Mouse (Mus musculus): ENCODE results near the gene C530008M17Rik. TPM values are rescaled to one million over a fixed set of nuclear protein-coding genes. Genes with fewer than 3 reads are reported as not detected.

The C530008M17Rik gene
- polyA plus RNA-seq, 1 experiment from 2014 or later = 7.4 TPM

DNA sequence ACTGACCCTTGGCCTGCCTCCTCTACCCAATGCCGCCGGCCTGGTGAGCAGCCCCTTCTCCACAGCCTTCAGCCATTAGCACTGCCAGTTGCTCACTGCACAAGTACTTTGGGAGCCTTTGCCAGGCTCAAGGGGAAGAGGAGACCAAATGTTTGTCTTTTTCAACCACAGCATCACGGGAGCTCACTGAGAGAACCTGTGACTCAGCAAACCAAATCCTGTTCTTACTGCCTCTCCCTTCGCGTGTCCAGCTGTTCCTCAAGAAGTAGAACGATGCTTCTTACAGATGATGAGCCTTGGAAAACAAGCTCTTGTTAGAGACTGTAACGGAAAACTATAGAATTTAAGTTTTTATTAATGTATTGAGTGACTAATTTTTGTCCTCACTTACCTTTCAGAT, 12.1 kb upstream of the C530008M17Rik start:
- WGBS (ENCODE audit: insufficient replicate concordance) = 77% methylated on average over 7 of the region's 7 CpGs
- ATAC-seq (ENCODE audit: low read depth) (no peak), DNase-seq (no peak)
- Histone ChIP-seq H3K9ac (no peak overlapping the region), H3K9me3 (replicated peaks) (no peaks in the 10 kb centered on the region), H3K36me3 (peaks cover 57% of the 10 kb centered on the region), H3K4me1 (replicated peaks) (peaks cover 12% of the 10 kb centered on the region), H3K4me3 (replicated peaks) (no peak overlapping the region), H3K4me2 (no peak overlapping the region), H3K27ac (no peak overlapping the region), H3K27me3 (no peaks in the 10 kb centered on the region)

GRCm38 (mm10) chr5:76645091-76645868, 11.0 kb upstream of the C530008M17Rik start:
- H3K27ac ChIP-seq = no peak overlapping the region
- no peak overlapping the region for H3K9ac ChIP-seq
- ATAC-seq (ENCODE audit: low read depth) (no peak), DNase-seq (no peak)
- no peaks in the 10 kb centered on the region for H3K9me3 ChIP-seq (replicated peaks)
- no peaks in the 10 kb centered on the region for H3K27me3 ChIP-seq
- peaks cover 48% of the 10 kb centered on the region for H3K36me3 ChIP-seq
- WGBS (ENCODE audit: insufficient replicate concordance) = 67% methylated on average over 10 of the region's 10 CpGs
- H3K4me1 ChIP-seq (replicated peaks) = peaks cover 12% of the 10 kb centered on the region
- H3K4me2 ChIP-seq = no peak overlapping the region
- no peak overlapping the region for H3K4me3 ChIP-seq (replicated peaks)

DNA sequence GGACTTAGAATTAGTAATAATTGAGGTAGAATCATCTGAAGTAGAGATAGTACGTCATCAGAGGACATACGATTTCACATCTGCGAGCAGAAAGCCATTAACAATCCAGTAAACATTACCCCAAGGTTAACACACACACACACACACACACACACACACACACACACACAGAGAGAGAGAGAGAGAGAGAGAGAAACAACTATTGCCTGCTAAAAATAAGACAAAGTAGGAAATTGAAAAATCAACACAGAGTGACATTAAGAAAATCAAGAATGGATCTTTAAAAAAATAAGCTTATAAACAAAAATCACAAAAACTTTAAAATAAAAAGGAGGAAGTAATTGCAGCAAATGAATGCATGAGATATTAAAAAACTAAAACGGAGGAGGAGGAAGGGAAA, 6.4 kb upstream of the C530008M17Rik start:
- DNase-seq (no peak), ATAC-seq (ENCODE audit: low read depth) (no peak)
- Histone ChIP-seq H3K4me3 (replicated peaks) (no peak overlapping the region), H3K9me3 (replicated peaks) (no peaks in the 10 kb centered on the region), H3K36me3 (peaks cover 10% of the 10 kb centered on the region; the same call in 1 of the 2 replicates), H3K27ac (no peak overlapping the region), H3K27me3 (no peaks in the 10 kb centered on the region), H3K4me1 (replicated peaks) (peaks cover 16% of the 10 kb centered on the region), H3K4me2 (no peak overlapping the region), H3K9ac (no peak overlapping the region)
- WGBS (ENCODE audit: insufficient replicate concordance) = 69% methylated on average over 4 of the region's 4 CpGs

GRCm38 (mm10) chr5:76651151-76651725, 5.1 kb upstream of the C530008M17Rik start:
- 72% methylated on average over 5 of the region's 5 CpGs for WGBS (ENCODE audit: insufficient replicate concordance)
- DNase-seq = no peak

GRCm38 (mm10) chr5:76657245-76658083, 1.2 kb downstream of the C530008M17Rik start:
- H3K4me1 ChIP-seq (replicated peaks) = peaks cover 54% of the 10 kb centered on the region
- peak; percentile 53 for DNase-seq
- peak; percentile 59 for ATAC-seq (ENCODE audit: low read depth)
- under 1% methylated on average over 76 of the region's 80 CpGs for WGBS (ENCODE audit: insufficient replicate concordance)
- H3K27me3 ChIP-seq = no peaks in the 10 kb centered on the region
- peak overlapping the region; percentile 97 for H3K4me2 ChIP-seq
- peak overlapping the region; percentile 94 for H3K27ac ChIP-seq
- H3K9ac ChIP-seq = peak overlapping the region; percentile 97
- 0 out of 2 replicates have a peak, but pooled peaks cover 4% of the 10 kb centered on the region for H3K36me3 ChIP-seq
- H3K4me3 ChIP-seq (replicated peaks) = peak overlapping the region; percentile 89
- no peaks in the 10 kb centered on the region for H3K9me3 ChIP-seq (replicated peaks)

More at GRCm38 (mm10) chr5:76651151-76651725, 5.1 kb upstream of the C530008M17Rik start:
- no peak overlapping the region for H3K4me3 ChIP-seq (replicated peaks)
- H3K36me3 ChIP-seq = peaks cover 6% of the 10 kb centered on the region; the same call in 1 of the 2 replicates
- H3K4me1 ChIP-seq (replicated peaks) = peaks cover 11% of the 10 kb centered on the region
- H3K4me2 ChIP-seq = no peak overlapping the region
- no peak overlapping the region for H3K27ac ChIP-seq
- H3K9me3 ChIP-seq (replicated peaks) = no peaks in the 10 kb centered on the region
- ATAC-seq (ENCODE audit: low read depth) = 0 out of 2 replicates have a peak, but pooled peaks have one; percentile 7
- H3K27me3 ChIP-seq = no peaks in the 10 kb centered on the region
- H3K9ac ChIP-seq = no peak overlapping the region

- peak overlapping the region; percentile 97 for H3K4me2 ChIP-seq
- peak overlapping the region; percentile 97 for H3K9ac ChIP-seq
- H3K4me3 ChIP-seq (replicated peaks) = peak overlapping the region; percentile 89
- ATAC-seq (ENCODE audit: low read depth) (peak; percentile 95), DNase-seq (peak; percentile 81)
- H3K27me3 ChIP-seq = no peaks in the 10 kb centered on the region
- H3K4me1 ChIP-seq (replicated peaks) = peaks cover 61% of the 10 kb centered on the region
- no peaks in the 10 kb centered on the region for H3K9me3 ChIP-seq (replicated peaks)
- WGBS (ENCODE audit: insufficient replicate concordance) = 2% methylated on average over 38 of the region's 38 CpGs
- H3K36me3 ChIP-seq = 0 out of 2 replicates have a peak, but pooled peaks cover 4% of the 10 kb centered on the region
- H3K27ac ChIP-seq = peak overlapping the region; percentile 94
Measured at GRCm38 (mm10) chr5:76658084-76658934, 2.0 kb downstream of the C530008M17Rik start.

GRCm38 (mm10) chr5:76659958-76660635, 3.8 kb downstream of the C530008M17Rik start:
- 80% methylated on average over 8 of the region's 8 CpGs for WGBS (ENCODE audit: insufficient replicate concordance)
- ATAC-seq (ENCODE audit: low read depth) (no peak), DNase-seq (no peak)
- H3K4me2 ChIP-seq = peak overlapping the region; percentile 97
- H3K9me3 ChIP-seq (replicated peaks) = no peaks in the 10 kb centered on the region
- H3K36me3 ChIP-seq = 0 out of 2 replicates have a peak, but pooled peaks cover 4% of the 10 kb centered on the region
- H3K27me3 ChIP-seq = no peaks in the 10 kb centered on the region
- H3K4me1 ChIP-seq (replicated peaks) = peaks cover 59% of the 10 kb centered on the region
- H3K9ac ChIP-seq = peak overlapping the region; percentile 14
- H3K4me3 ChIP-seq (replicated peaks) = peak overlapping the region; percentile 89; the same call in 1 of the 2 replicates
- peak overlapping the region; percentile 94 for H3K27ac ChIP-seq

GRCm38 (mm10) chr5:76661310-76661709, 5.0 kb downstream of the C530008M17Rik start:
- 0 out of 2 replicates have a peak, but pooled peaks cover 4% of the 10 kb centered on the region for H3K36me3 ChIP-seq
- H3K4me2 ChIP-seq = peak overlapping the region; percentile 97
- peaks cover 60% of the 10 kb centered on the region for H3K4me1 ChIP-seq (replicated peaks)
- H3K9me3 ChIP-seq (replicated peaks) = no peaks in the 10 kb centered on the region
- ATAC-seq (ENCODE audit: low read depth) = no peak
- peak; percentile 9 for DNase-seq
- H3K4me3 ChIP-seq (replicated peaks) = no peak overlapping the region
- 26% methylated on average over 4 of the region's 4 CpGs for WGBS (ENCODE audit: insufficient replicate concordance)
- H3K27me3 ChIP-seq = no peaks in the 10 kb centered on the region
- peak overlapping the region; percentile 94; the same call in 1 of the 2 replicates for H3K27ac ChIP-seq
- H3K9ac ChIP-seq = peak overlapping the region; percentile 43; the same call in 1 of the 2 replicates

GRCm38 (mm10) chr5:76664936-76665335, 8.6 kb downstream of the C530008M17Rik start:
- DNase-seq (no peak), ATAC-seq (ENCODE audit: low read depth) (no peak)
- H3K9me3 ChIP-seq (replicated peaks) = no peaks in the 10 kb centered on the region
- peaks cover 59% of the 10 kb centered on the region for H3K4me1 ChIP-seq (replicated peaks)
- no peaks in the 10 kb centered on the region for H3K27me3 ChIP-seq
- no peak overlapping the region for H3K4me3 ChIP-seq (replicated peaks)
- H3K36me3 ChIP-seq = 0 out of 2 replicates have a peak, but pooled peaks cover 4% of the 10 kb centered on the region
- no peak overlapping the region for H3K9ac ChIP-seq
- no peak overlapping the region for H3K4me2 ChIP-seq
- 77% methylated on average over 7 of the region's 7 CpGs for WGBS (ENCODE audit: insufficient replicate concordance)
- H3K27ac ChIP-seq = no peak overlapping the region

DNA sequence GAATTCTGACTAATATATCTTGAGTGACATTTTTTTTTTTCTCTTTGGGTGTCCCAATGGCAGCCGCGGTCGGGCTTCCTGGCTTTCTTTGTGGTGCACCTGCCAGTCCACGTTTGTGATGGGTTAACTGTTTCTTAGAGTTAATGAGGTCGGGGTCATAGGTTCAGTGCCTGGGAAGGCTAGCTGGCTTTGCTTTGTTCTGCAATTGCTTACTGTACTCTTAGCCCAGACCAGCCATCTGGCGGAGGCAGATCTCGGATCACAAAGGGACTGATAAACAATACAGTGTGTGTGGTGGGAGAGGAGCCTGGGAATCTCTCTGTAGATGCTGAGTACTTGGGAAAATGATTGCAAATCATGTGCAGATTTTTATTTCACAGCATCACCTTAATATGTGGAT, 9.1 kb downstream of the C530008M17Rik start:
- Histone ChIP-seq H3K27me3 (no peaks in the 10 kb centered on the region), H3K4me2 (no peak overlapping the region), H3K4me1 (replicated peaks) (peaks cover 58% of the 10 kb centered on the region), H3K36me3 (no peaks in the 10 kb centered on the region), H3K9ac (0 out of 2 replicates have a peak overlapping the region, but pooled peaks have one; percentile 9), H3K4me3 (replicated peaks) (no peak overlapping the region), H3K9me3 (replicated peaks) (no peaks in the 10 kb centered on the region), H3K27ac (no peak overlapping the region)
- ATAC-seq (ENCODE audit: low read depth) (no peak), DNase-seq (no peak)
- whole genome bisulfite sequencing (ENCODE audit: insufficient replicate concordance) = 50% methylated on average over 7 of the region's 7 CpGs

All from liver, embryonic 13.5 days (tissue).